Mouse (Mus musculus) liver, embryonic 11.5 days (tissue): Measurements from ENCODE around the gene Mss51. TPM values are rescaled to one million over a fixed set of nuclear protein-coding genes. Genes with fewer than 3 reads are reported as not detected.

ENCODE experiments used
- ATAC-seq: fragments of 200-750 bp; cut with Nextera tagmentation; replicated peaks from 2 replicates; pipeline ENCODE4 v1.8.0; 2017; ENCODE audit warnings: moderate number of reproducible peaks, mild to moderate bottlenecking, moderate TSS enrichment, moderate library complexity; ENCODE audit not compliant: low FRiP score
- DNase-seq: peaks from one replicate; pipeline ENCODE4 v3.0.0-alpha.2; 2017; ENCODE audit warnings: low spot score
- H3K27ac ChIP-seq: fragments of 300-500 bp; sonication (generic); 2 replicates; pipeline ENCODE4 v1.5.1; 2014; ENCODE audit warnings: mild to moderate bottlenecking, low read depth, low read length, control low read depth
- H3K27me3 ChIP-seq: fragments of 300-500 bp; sonication (generic); replicated peaks from 2 replicates; pipeline ENCODE4 v1.6.1; 2014; ENCODE audit warnings: low read length, mixed read lengths; ENCODE audit not compliant: control insufficient read depth, insufficient read depth
- H3K36me3 ChIP-seq: fragments of 300-500 bp; sonication (generic); 2 replicates; pipeline ENCODE4 v1.6.1; 2014; ENCODE audit warnings: mild to moderate bottlenecking, low read length, moderate library complexity, mixed read lengths; ENCODE audit not compliant: control insufficient read depth, insufficient read depth
- H3K4me1 ChIP-seq: fragments of 300-500 bp; sonication (generic); replicated peaks from 2 replicates; pipeline ENCODE4 v1.6.1; 2014; ENCODE audit warnings: low read length, mixed read lengths; ENCODE audit not compliant: control insufficient read depth, insufficient read depth
- H3K4me2 ChIP-seq: fragments of 300-500 bp; sonication (generic); 2 replicates; pipeline ENCODE4 v1.6.1; 2014; ENCODE audit warnings: mild to moderate bottlenecking, control low read depth, moderate library complexity
- H3K4me3 ChIP-seq: fragments of 300-500 bp; sonication (generic); 2 replicates; pipeline ENCODE4 v1.5.1; 2014; ENCODE audit warnings: low read depth, low read length, control low read depth
- H3K9ac ChIP-seq: fragments of 300-500 bp; sonication (generic); 2 replicates; pipeline ENCODE4 v1.6.1; 2014; ENCODE audit warnings: low read depth, low read length, control low read depth
- H3K9me3 ChIP-seq: fragments of 300-500 bp; sonication (generic); 2 replicates; pipeline ENCODE4 v1.6.1; 2016; ENCODE audit warnings: low read length, inconsistent platforms, mixed read lengths; ENCODE audit not compliant: control insufficient read depth
- WGBS: fragments of 180-500 bp; shearing (Covaris S2); extraction: QIAGEN DNeasy Blood & Tissue Kit; methylation state at CpG from one replicate; pipeline ENCODE4 v1.1.7; 2014; 5-methylcytosine and 5-hydroxymethylcytosine counted together
- polyA plus RNA-seq: library from polyadenylated mRNA; unstranded; fragments of >200 nt; fragmentation: Nextera tagmentation; extraction: Ambion mirVana; gene quantifications from 2 replicates; pipeline ENCODE4 v1.2.1, GENCODE M21; 2014

Mss51 gene
- 0.86 and 1.2 TPM in 2 replicates for polyA plus RNA-seq

GRCm38 (mm10) chr14:20496603-20497002, at the start of gene Mss51:
Mss51 (minus strand) TSS chr14:20496901.
- Histone ChIP-seq H3K27ac (no peak within 1 kb of the TSS), H3K4me2 (no peak within 1 kb of the TSS), H3K9me3 (no peaks in the 10 kb centered on the region), H3K9ac (no peak within 1 kb of the TSS), H3K36me3 (peaks cover 12% of the 10 kb centered on the region), H3K4me1 (no peaks in the 10 kb centered on the region), H3K4me3 (no peak within 1 kb of the TSS), H3K27me3 (no peaks in the 10 kb centered on the region)
- ATAC-seq = no peak
- WGBS = 82% methylated on average over 2 of the region's 2 CpGs
- no peak for DNase-seq

- Histone ChIP-seq H3K4me1 (peaks cover 8% of the 10 kb centered on the region; the same call in 1 of the 2 replicates), H3K36me3 (no peaks in the 10 kb centered on the region; the same call in 1 of the 2 replicates), H3K4me2 (peak within 1 kb of the TSS; percentile 71), H3K9ac (peak within 1 kb of the TSS; percentile 94), H3K27ac (peak within 1 kb of the TSS; percentile 98), H3K4me3 (peak within 1 kb of the TSS; percentile 82), H3K27me3 (no peaks in the 10 kb centered on the region), H3K9me3 (no peaks in the 10 kb centered on the region)
- WGBS = under 1% methylated on average over 26 of the region's 29 CpGs
- DNase-seq (peak; percentile 90), ATAC-seq (peak; percentile 82)
Measured at GRCm38 (mm10) chr14:20546415-20546814, 49.7 kb upstream of the Mss51 start, which contains the start of gene Ppp3cb. Ppp3cb (minus strand) TSS chr14:20546573.

DNA sequence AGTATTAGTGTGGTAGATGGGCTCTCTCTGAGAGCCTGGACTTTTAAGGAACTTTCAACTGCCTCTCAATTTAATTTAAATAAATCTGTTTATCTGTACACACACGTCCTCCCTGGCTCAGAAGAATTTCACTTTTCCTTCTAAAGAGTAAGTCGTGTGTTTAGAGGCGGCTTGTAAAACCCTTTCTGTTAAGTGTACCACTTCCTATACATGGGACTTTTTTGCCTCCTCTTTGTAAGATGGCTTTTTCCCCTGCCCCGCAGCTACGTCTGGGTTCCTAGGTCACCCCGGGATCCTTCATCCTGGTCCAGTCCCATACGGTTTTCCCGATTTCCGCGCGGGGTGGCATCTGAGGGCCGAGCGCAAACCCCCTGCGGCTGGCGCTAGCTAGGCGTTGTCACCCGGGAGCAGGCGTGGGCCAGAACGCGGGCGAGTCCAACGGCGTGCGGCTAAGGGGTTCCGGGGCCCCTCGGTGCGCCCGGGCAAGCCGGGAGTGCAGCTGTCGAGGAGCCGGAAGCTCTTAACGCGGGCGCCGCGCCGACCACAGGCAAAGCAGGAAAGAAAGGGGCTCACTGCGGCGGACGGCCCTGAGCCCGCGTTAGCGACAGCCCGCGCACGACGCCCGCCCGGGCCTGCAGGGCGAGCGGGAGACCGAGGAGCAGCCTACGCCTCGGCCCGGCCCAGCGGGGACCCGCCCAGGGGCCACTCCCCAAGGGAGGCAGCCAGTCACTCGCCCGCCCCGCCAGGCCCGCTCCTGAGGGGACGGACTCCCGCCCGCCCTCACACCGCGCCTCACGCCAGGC, 49.0 kb upstream of the Mss51 start:
- Histone ChIP-seq H3K27ac (peak overlapping the region; percentile 98), H3K9ac (peak overlapping the region; percentile 94), H3K4me2 (peak overlapping the region; percentile 71), H3K4me1 (peaks cover 8% of the 10 kb centered on the region; the same call in 1 of the 2 replicates), H3K4me3 (peak overlapping the region; percentile 82), H3K27me3 (no peaks in the 10 kb centered on the region), H3K9me3 (no peaks in the 10 kb centered on the region), H3K36me3 (no peaks in the 10 kb centered on the region; the same call in 1 of the 2 replicates)
- peak; percentile 92 for DNase-seq
- ATAC-seq = peak; percentile 99
- under 1% methylated on average over 47 of the region's 67 CpGs for WGBS

GRCm38 (mm10) chr14:20544467-20545411, 48.0 kb upstream of the Mss51 start:
- peak overlapping the region; percentile 82 for H3K4me3 ChIP-seq
- DNase-seq (no peak), ATAC-seq (peak; percentile 52)
- H3K4me2 ChIP-seq = peak overlapping the region; percentile 71
- no peaks in the 10 kb centered on the region for H3K27me3 ChIP-seq
- no peaks in the 10 kb centered on the region for H3K9me3 ChIP-seq
- peaks cover 8% of the 10 kb centered on the region; the same call in 1 of the 2 replicates for H3K4me1 ChIP-seq
- H3K9ac ChIP-seq = peak overlapping the region; percentile 39; the same call in 1 of the 2 replicates
- WGBS = 49% methylated on average over 7 of the region's 7 CpGs
- peak overlapping the region; percentile 98; the same call in 1 of the 2 replicates for H3K27ac ChIP-seq
- no peaks in the 10 kb centered on the region; the same call in 1 of the 2 replicates for H3K36me3 ChIP-seq

DNA sequence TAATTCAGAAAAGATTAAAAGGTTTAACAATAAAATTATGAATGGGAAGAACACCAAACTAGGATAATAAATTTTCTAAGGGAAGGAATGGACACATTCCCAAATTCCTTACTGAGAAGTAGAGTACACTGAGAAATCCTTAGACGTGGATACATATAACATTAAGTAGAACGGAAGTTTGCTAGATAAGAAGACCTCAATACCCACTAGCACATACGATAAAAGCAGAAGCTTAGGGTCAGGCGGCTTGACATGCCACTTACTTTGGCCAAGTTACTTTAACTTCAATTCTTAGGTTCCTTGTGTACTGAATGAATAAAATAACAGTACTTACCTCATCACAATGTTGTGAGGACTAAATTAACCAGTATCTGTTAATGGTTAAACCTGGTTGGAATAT, 32.9 kb upstream of the Mss51 start:
- no peak for ATAC-seq
- no peak for DNase-seq
- H3K4me2 ChIP-seq = no peak overlapping the region
- H3K36me3 ChIP-seq = no peaks in the 10 kb centered on the region; the same call in 1 of the 2 replicates
- no peaks in the 10 kb centered on the region for H3K4me1 ChIP-seq
- no peaks in the 10 kb centered on the region for H3K9me3 ChIP-seq
- H3K27ac ChIP-seq = no peak overlapping the region
- no peaks in the 10 kb centered on the region for H3K27me3 ChIP-seq
- WGBS = 66% methylated on average over 4 of the region's 4 CpGs
- no peak overlapping the region for H3K9ac ChIP-seq
- no peak overlapping the region for H3K4me3 ChIP-seq

- 96% methylated on average over 2 of the region's 2 CpGs for WGBS
Measured at GRCm38 (mm10) chr14:20520179-20520578, 23.5 kb upstream of the Mss51 start.

GRCm38 (mm10) chr14:20508424-20508823, 11.7 kb upstream of the Mss51 start:
- no peaks in the 10 kb centered on the region for H3K9me3 ChIP-seq
- 89% methylated on average over 2 of the region's 2 CpGs for WGBS

More at GRCm38 (mm10) chr14:20520179-20520578, 23.5 kb upstream of the Mss51 start:
- DNase-seq (no peak), ATAC-seq (no peak)
- no peak overlapping the region for H3K4me2 ChIP-seq
- H3K27me3 ChIP-seq = no peaks in the 10 kb centered on the region
- H3K27ac ChIP-seq = no peak overlapping the region
- peaks cover 12% of the 10 kb centered on the region; the same call in 1 of the 2 replicates for H3K36me3 ChIP-seq
- H3K4me1 ChIP-seq = no peaks in the 10 kb centered on the region
- H3K9ac ChIP-seq = no peak overlapping the region
- no peak overlapping the region for H3K4me3 ChIP-seq
- no peaks in the 10 kb centered on the region for H3K9me3 ChIP-seq

GRCm38 (mm10) chr14:20502966-20503365, 6.3 kb upstream of the Mss51 start:
- DNase-seq = no peak
- Histone ChIP-seq H3K36me3 (peaks cover 7% of the 10 kb centered on the region), H3K4me3 (no peak overlapping the region), H3K9ac (no peak overlapping the region), H3K27ac (no peak overlapping the region), H3K9me3 (no peaks in the 10 kb centered on the region), H3K4me2 (no peak overlapping the region), H3K4me1 (no peaks in the 10 kb centered on the region), H3K27me3 (no peaks in the 10 kb centered on the region)
- 92% methylated on average over 10 of the region's 10 CpGs for WGBS
- no peak for ATAC-seq

More at GRCm38 (mm10) chr14:20508424-20508823, 11.7 kb upstream of the Mss51 start:
- H3K27ac ChIP-seq = no peak overlapping the region
- H3K27me3 ChIP-seq = no peaks in the 10 kb centered on the region
- ATAC-seq = no peak
- H3K4me3 ChIP-seq = no peak overlapping the region
- no peaks in the 10 kb centered on the region; the same call in 1 of the 2 replicates for H3K36me3 ChIP-seq
- no peak overlapping the region for H3K9ac ChIP-seq
- H3K4me1 ChIP-seq = no peaks in the 10 kb centered on the region
- no peak for DNase-seq
- H3K4me2 ChIP-seq = no peak overlapping the region
